Mouse (Mus musculus) MEL (cell line): ENCODE results near the gene Strada. TPM values are rescaled to one million over a fixed set of nuclear protein-coding genes. Genes with fewer than 3 reads are reported as not detected.

Experiments used
- DNase-seq: peaks from one replicate; pipeline ENCODE4 v3.0.0; 2011; ENCODE audit warnings: low read depth, low spot score
- H3K27ac ChIP-seq: 2 replicates; pipeline ENCODE4 v1.5.1; 2012; ENCODE audit warnings: low read depth, mild to moderate bottlenecking, control low read depth, low read length, moderate library complexity; ENCODE audit not compliant: control insufficient read depth
- H3K27me3 ChIP-seq, 2 experiments: fragments of 150-350 bp in 1 of 2; sonication (generic) in 1 of 2; 2 replicates each; pipeline ENCODE4 v1.6.1; 2012; ENCODE audit warnings: low read length in 2 of 2, mild to moderate bottlenecking in 2 of 2, improper control_type of control experiment in 1 of 2, moderate library complexity in 1 of 2; ENCODE audit not compliant: insufficient read depth in 2 of 2, control insufficient read depth in 1 of 2
- H3K36me3 ChIP-seq, 2 experiments: 2 replicates each; pipeline ENCODE4 v1.6.1; 2012 to 2014; ENCODE audit warnings: low read length in 2 of 2, improper control_type of control experiment in 1 of 2, inconsistent platforms in 1 of 2, mild to moderate bottlenecking in 1 of 2; ENCODE audit not compliant: insufficient read depth in 2 of 2, control insufficient read depth in 1 of 2
- H3K4me1 ChIP-seq, 2 experiments: fragments of 150-350 bp in 1 of 2; sonication (generic) in 1 of 2; 2 replicates each; pipeline ENCODE4 v1.6.1; 2012; ENCODE audit warnings: low read length in 2 of 2, improper control_type of control experiment in 1 of 2, mild to moderate bottlenecking in 1 of 2; ENCODE audit not compliant: insufficient read depth in 2 of 2, control insufficient read depth in 1 of 2
- H3K4me3 ChIP-seq, 2 experiments: fragments of 150-350 bp in 1 of 2; sonication (generic) in 1 of 2; 2 replicates each; pipeline ENCODE4 v1.5.1; 2012; ENCODE audit warnings: low read depth in 2 of 2, low read length in 2 of 2, mild to moderate bottlenecking in 2 of 2, moderate library complexity in 2 of 2, control low read depth in 1 of 2, improper control_type of control experiment in 1 of 2; ENCODE audit not compliant: control insufficient read depth in 1 of 2, insufficient read depth in 1 of 2
- H3K79me2 ChIP-seq: 2 replicates; pipeline ENCODE4 v1.6.1; 2012; ENCODE audit warnings: mild to moderate bottlenecking, low read length, moderate library complexity; ENCODE audit not compliant: control insufficient read depth, poor library complexity, insufficient read depth
- H3K9ac ChIP-seq: 2 replicates; pipeline ENCODE4 v1.6.1; 2012; ENCODE audit warnings: low read depth, mild to moderate bottlenecking, control low read depth, low read length, moderate library complexity; ENCODE audit not compliant: control insufficient read depth, poor library complexity, severe bottlenecking
- H3K9me3 ChIP-seq: fragments of 150-350 bp; sonication (generic); replicated peaks from 2 replicates; pipeline ENCODE4 v1.6.1; 2012; ENCODE audit warnings: mild to moderate bottlenecking, low read length, improper control_type of control experiment, moderate library complexity; ENCODE audit not compliant: insufficient read depth
- CHD1 ChIP-seq: IDR thresholded peaks from 2 replicates; pipeline ENCODE4 v1.6.1; 2012; ENCODE audit warnings: low read depth, mild to moderate bottlenecking, inconsistent platforms, low read length, improper control_type of control experiment
- E2F4 ChIP-seq: IDR thresholded peaks from 2 replicates; pipeline ENCODE4 v1.6.1; 2011; ENCODE audit warnings: low read depth, low read length, improper control_type of control experiment, borderline replicate concordance
- ELF1 ChIP-seq: IDR thresholded peaks from 2 replicates; pipeline ENCODE4 v1.6.1; 2014; ENCODE audit warnings: low read depth, mild to moderate bottlenecking, inconsistent platforms, low read length, improper control_type of control experiment, moderate library complexity
- GABPA ChIP-seq: IDR thresholded peaks from 2 replicates; pipeline ENCODE4 v1.6.1; 2012; ENCODE audit warnings: low read depth, mild to moderate bottlenecking, inconsistent platforms, low read length, improper control_type of control experiment, moderate library complexity
- MAFK ChIP-seq: IDR thresholded peaks from 2 replicates; pipeline ENCODE4 v1.6.1; 2011; ENCODE audit warnings: low read depth, mild to moderate bottlenecking, low read length, improper control_type of control experiment, borderline replicate concordance
- MAX ChIP-seq: IDR thresholded peaks from 2 replicates; pipeline ENCODE4 v1.6.1; 2011; ENCODE audit warnings: low read length, improper control_type of control experiment
- MXI1 ChIP-seq: IDR thresholded peaks from 2 replicates; pipeline ENCODE4 v1.6.1; 2011; ENCODE audit warnings: mild to moderate bottlenecking, low read depth, low read length, improper control_type of control experiment
- MYB ChIP-seq: IDR thresholded peaks from 2 replicates; pipeline ENCODE4 v1.6.1; 2011; ENCODE audit warnings: mild to moderate bottlenecking, low read depth, low read length, improper control_type of control experiment
- NELFE ChIP-seq: IDR thresholded peaks from 2 replicates; pipeline ENCODE4 v1.6.1; 2011; ENCODE audit warnings: low read depth, low read length, improper control_type of control experiment
- NRF1 ChIP-seq: IDR thresholded peaks from 2 replicates; pipeline ENCODE4 v1.6.1; 2014; ENCODE audit warnings: low read depth, mild to moderate bottlenecking, inconsistent platforms, low read length, improper control_type of control experiment, moderate library complexity; ENCODE audit not compliant: poor library complexity, insufficient read depth, severe bottlenecking
- POLR2A ChIP-seq, 2 experiments: IDR thresholded peaks; 2 replicates each; pipeline ENCODE4 v1.6.1; 2011 to 2012; ENCODE audit warnings: low read length in 2 of 2, mild to moderate bottlenecking in 2 of 2, control low read depth in 1 of 2, improper control_type of control experiment in 1 of 2, low read depth in 1 of 2, moderate library complexity in 1 of 2; ENCODE audit not compliant: control insufficient read depth in 1 of 2, insufficient read depth in 1 of 2, poor library complexity in 1 of 2
- POLR2AphosphoS2 ChIP-seq: IDR thresholded peaks from 2 replicates; pipeline ENCODE4 v1.6.1; 2011; ENCODE audit warnings: low read length, improper control_type of control experiment
- RCOR1 ChIP-seq: IDR thresholded peaks from 2 replicates; pipeline ENCODE4 v1.6.1; 2012; ENCODE audit warnings: low read depth, mild to moderate bottlenecking, inconsistent platforms, low read length, improper control_type of control experiment
- SIN3A ChIP-seq: IDR thresholded peaks from 2 replicates; pipeline ENCODE4 v1.6.1; 2012; ENCODE audit warnings: low read length, improper control_type of control experiment, inconsistent platforms
- TCF12 ChIP-seq: IDR thresholded peaks from 2 replicates; pipeline ENCODE4 v1.6.1; 2014; ENCODE audit warnings: low read depth, mild to moderate bottlenecking, inconsistent platforms, low read length, improper control_type of control experiment, moderate library complexity
- USF2 ChIP-seq, 2 experiments: IDR thresholded peaks; 2 replicates each; pipeline ENCODE4 v1.6.1; 2011 to 2012; ENCODE audit warnings: improper control_type of control experiment in 2 of 2, low read length in 2 of 2, borderline replicate concordance in 1 of 2, inconsistent platforms in 1 of 2, low read depth in 1 of 2, mild to moderate bottlenecking in 1 of 2; ENCODE audit not compliant: insufficient read depth in 1 of 2
- ZC3H11A ChIP-seq: IDR thresholded peaks from 2 replicates; pipeline ENCODE4 v1.6.1; 2012; ENCODE audit warnings: low read depth, mild to moderate bottlenecking, inconsistent platforms, low read length, improper control_type of control experiment
- ZMIZ1 ChIP-seq: IDR thresholded peaks from 2 replicates; pipeline ENCODE4 v1.6.1; 2012; ENCODE audit warnings: low read depth, mild to moderate bottlenecking, inconsistent platforms, low read length, improper control_type of control experiment, moderate library complexity
- polyA plus RNA-seq, 2 experiments: library from polyadenylated mRNA; stranded (reverse) in 1 of 2; unstranded in 1 of 2; fragments of >175 nt in 1 of 2; fragments of >200 nt in 1 of 2; gene quantifications; 2 replicates each; pipeline versions ENCODE4 v1.2.1 to v1.2.4; 2012; ENCODE audit warnings: low replicate concordance in 2 of 2, low read depth in 1 of 2; ENCODE audit not compliant: insufficient read length in 2 of 2, insufficient read depth in 1 of 2, missing spikeins in 1 of 2
- total RNA-seq: library from RNA; depleted of rRNA; stranded (reverse); fragments of 300-350 nt; gene quantifications from 2 replicates; pipeline ENCODE4 v1.2.3, GENCODE M21; 2012

Gene Strada
- total and polyA plus RNA-seq, 3 experiments: 25.5 to 39.8 TPM; not detected in 1

DNA sequence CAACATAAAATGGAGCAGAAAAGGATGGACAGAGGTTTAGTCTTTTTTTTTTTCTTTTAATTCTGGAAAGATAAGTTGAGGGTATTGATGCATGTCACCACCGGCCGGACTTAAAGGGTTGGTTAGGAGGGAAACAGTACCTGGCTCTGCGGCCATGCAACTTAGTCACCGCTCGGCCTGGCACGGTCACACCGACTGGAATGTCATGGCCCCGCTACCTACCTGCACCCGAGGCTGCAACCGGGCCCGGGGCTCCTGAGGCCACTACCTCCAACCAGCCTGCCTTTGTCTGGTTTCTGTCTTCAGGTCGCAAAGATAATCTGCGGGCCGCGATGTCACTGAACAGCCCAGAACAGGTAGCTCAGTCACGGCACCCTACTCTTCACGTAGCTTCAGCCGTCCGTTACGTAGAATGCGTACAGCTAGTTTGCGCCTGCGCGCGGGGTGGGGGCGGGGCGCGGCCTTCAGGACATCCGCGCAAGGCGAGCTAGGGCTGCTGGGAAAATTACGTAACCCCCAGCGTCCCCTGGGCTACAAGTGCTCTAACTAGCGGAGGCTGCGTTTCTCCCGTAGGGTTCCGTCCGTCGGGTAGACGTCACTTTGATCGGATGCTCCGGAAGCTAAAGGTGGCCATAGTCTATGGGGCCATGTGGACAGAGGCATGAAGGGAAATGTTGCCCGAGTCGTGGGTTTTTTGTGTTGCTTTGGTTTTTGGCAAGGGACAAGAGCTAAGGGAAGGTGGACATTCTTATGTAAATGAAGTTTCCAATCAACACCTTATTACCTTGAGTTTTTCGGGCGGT is 14.2 kb upstream of the Strada start, which contains the start of gene Ccdc47 (continued):
- no peak for TF ChIP-seq E2F4
- no peak for TF ChIP-seq ELF1
- TF ChIP-seq NRF1: peak; percentile 93
- TF ChIP-seq RCOR1: no peak
- TF ChIP-seq USF2 (IDR thresholded peaks at IDR 0.05; ENCODE audit: borderline replicate concordance in 1 of 2, insufficient read depth in 1 of 2, low read depth in 1 of 2, low read length in 2 of 2): no peak
- TF ChIP-seq MAFK: no peak
- no peak; the same call in 1 of the 2 replicates for TF ChIP-seq NELFE
- TF ChIP-seq ZMIZ1: no peak
- TF ChIP-seq POLR2AphosphoS2: peak; percentile 58; the same call in 1 of the 2 replicates
- TF ChIP-seq MAX: peak; percentile 92
- TF ChIP-seq POLR2A (IDR thresholded peaks at IDR 0.05; ENCODE audit: control insufficient read depth in 1 of 2, insufficient read depth in 1 of 2, low read depth in 1 of 2, low read length in 2 of 2, poor library complexity in 1 of 2): peak; percentile 60 to 91
- no peak for TF ChIP-seq ZC3H11A

DNA sequence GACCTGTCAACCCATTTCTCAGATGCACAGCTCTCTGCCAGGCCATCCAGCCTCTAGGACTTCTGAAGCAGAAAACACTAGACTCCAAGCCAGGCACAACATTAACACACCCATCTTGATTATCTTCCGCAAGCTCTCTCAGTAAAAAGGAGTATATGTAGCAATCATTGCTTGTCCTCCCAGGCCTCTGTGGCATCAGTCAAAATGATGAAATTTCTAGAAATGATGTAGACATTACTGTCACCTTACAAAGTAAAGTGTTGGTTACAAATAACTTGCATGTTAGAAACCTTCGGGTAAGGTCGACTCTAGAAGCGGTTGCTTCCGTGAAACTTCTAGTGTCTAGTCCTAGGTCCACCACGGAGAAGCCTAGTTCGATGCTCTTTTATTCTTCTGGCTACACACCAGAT is 13.5 kb upstream of the Strada start:
- DNase-seq: peak; percentile 56
- Histone ChIP-seq H3K27ac (peak overlapping the region; percentile 85), H3K79me2 (peaks cover 58% of the 10 kb centered on the region), H3K36me3 (peaks cover 22 to 32% of the 10 kb centered on the region in 2 experiments), H3K9ac (peak overlapping the region; percentile 86), H3K4me3 (peak overlapping the region; percentile 47 to 86), H3K27me3 (no peaks in the 10 kb centered on the region), H3K9me3 (no peaks in the 10 kb centered on the region), H3K4me1 (peaks cover 0 to 19% of the 10 kb centered on the region in 2 experiments; a peak in 3 of 4 replicates)
- TF ChIP-seq ZC3H11A (no peak), SIN3A (peak; percentile 54), CHD1 (0 out of 2 replicates have a peak, but pooled peaks have one; percentile 81), TCF12 (no peak), MYB (no peak), MXI1 (peak; percentile 75), NELFE (no peak), GABPA (no peak), MAFK (no peak)
